Mouse (Mus musculus) gastrocnemius, postnatal 14 days (tissue): ENCODE data around the gene Vstm5. TPM values are rescaled to one million over a fixed set of nuclear protein-coding genes. Genes with fewer than 3 reads are reported as not detected.
"Not testable (repeated sequence)": the region's sequence is repeated elsewhere in the genome, so short reads cannot be mapped to it uniquely, and the experiment has no call there.

Source experiments
- DNase-seq: peaks from one replicate; pipeline ENCODE4 v3.0.0; 2021; ENCODE audit warnings: mixed read lengths
- intact Hi-C: fragments of 180-260 bp; cut with DNase I; formaldehyde crosslinking; loops from one replicate; pipeline ENCODE4 v1.15.1; 2025; ENCODE audit warnings: low total_unique reads
- long read RNA-seq, 2 experiments: library from polyadenylated mRNA; stranded (forward); transcript quantifications; one replicate each; pipeline ENCODE4 v2.0.0; 2021
- total RNA-seq, 2 experiments: library from RNA; stranded (reverse); gene quantifications; 2 replicates each; pipeline ENCODE4 v1.2.3; 2021

Gene Vstm5
- under 1 TPM; 0.14 to 0.27 TPM for total RNA-seq
- long read RNA-seq, experiment 1: 0 reads
- long read RNA-seq, experiment 2: 0 reads

- intact Hi-C loops: no loop called here
- peak; percentile 33 for DNase-seq
Observed at GRCm38 (mm10) chr9:15239042-15239925, at the start of gene Vstm5. Vstm5 (plus strand) TSS chr9:15239045.

GRCm38 (mm10) chr9:15194806-15195205 is 44.0 kb upstream of the Vstm5 start:
- intact Hi-C loops, DNase-seq: not testable (repeated sequence)

- DNase-seq: no peak
- intact Hi-C loops: no loop called here
Observed at GRCm38 (mm10) chr9:15206631-15207030, 32.2 kb upstream of the Vstm5 start.

GRCm38 (mm10) chr9:15209320-15209719 is 29.5 kb upstream of the Vstm5 start:
- no peak for DNase-seq
- intact Hi-C loops: no loop called here

- intact Hi-C loops: no loop called here
- no peak for DNase-seq
Observed at GRCm38 (mm10) chr9:15211876-15212275, 27.0 kb upstream of the Vstm5 start.

- DNase-seq: no peak
- intact Hi-C loops: no loop called here
Observed at GRCm38 (mm10) chr9:15213695-15214094, 25.1 kb upstream of the Vstm5 start.

GRCm38 (mm10) chr9:15224912-15225311 is 13.9 kb upstream of the Vstm5 start:
- DNase-seq: no peak
- intact Hi-C loops: no loop called here

- intact Hi-C loops: no loop called here
- no peak for DNase-seq
Observed at GRCm38 (mm10) chr9:15232445-15232844, 6.4 kb upstream of the Vstm5 start.

GRCm38 (mm10) chr9:15233604-15234003 is 5.2 kb upstream of the Vstm5 start:
- no peak for DNase-seq
- intact Hi-C loops: no loop called here

GRCm38 (mm10) chr9:15235986-15236385 is 2.9 kb upstream of the Vstm5 start:
- DNase-seq: no peak
- intact Hi-C loops: no loop called here

- intact Hi-C loops: no loop called here
- DNase-seq: no peak
Observed at GRCm38 (mm10) chr9:15237516-15238296, 1.1 kb upstream of the Vstm5 start.

GRCm38 (mm10) chr9:15238297-15238990 is 401 bp upstream of the Vstm5 start:
- no peak for DNase-seq
- intact Hi-C loops: no loop called here

GRCm38 (mm10) chr9:15240006-15240405 is 1.2 kb downstream of the Vstm5 start:
- intact Hi-C loops: no loop called here
- DNase-seq: no peak

- DNase-seq: no peak
- intact Hi-C loops: no loop called here
Observed at GRCm38 (mm10) chr9:15240863-15241595, 2.2 kb downstream of the Vstm5 start.

- peak; percentile 23 for DNase-seq
- intact Hi-C loops: no loop called here
Observed at GRCm38 (mm10) chr9:15241596-15241939, 2.7 kb downstream of the Vstm5 start.

GRCm38 (mm10) chr9:15242130-15242529 is 3.3 kb downstream of the Vstm5 start:
- intact Hi-C loops: no loop called here
- DNase-seq: no peak

- intact Hi-C loops: no loop called here
- DNase-seq: no peak
Observed at GRCm38 (mm10) chr9:15245319-15246075, 6.7 kb downstream of the Vstm5 start.

GRCm38 (mm10) chr9:15250376-15250775 is 11.5 kb downstream of the Vstm5 start:
- intact Hi-C loops: no loop called here
- DNase-seq: no peak

GRCm38 (mm10) chr9:15252196-15252595 is 13.4 kb downstream of the Vstm5 start:
- no peak for DNase-seq

More at GRCm38 (mm10) chr9:15252196-15252595, 13.4 kb downstream of the Vstm5 start:
- intact Hi-C loops: no loop called here
